Mouse (Mus musculus) G1E (cell line): ENCODE data around the gene Slc15a4. TPM values are rescaled to one million over a fixed set of nuclear protein-coding genes. Genes with fewer than 3 reads are reported as not detected.
A peak's percentile ranks its signal among the peaks of the same experiment; 100 is the strongest.

Experiments used
- ATAC-seq: 2 replicates; pipeline ENCODE4 v1.8.0; 2016; ENCODE audit warnings: mild to moderate bottlenecking; ENCODE audit not compliant: insufficient number of reproducible peaks, poor library complexity, low FRiP score, severe bottlenecking; ENCODE audit errors: extremely low read depth
- DNase-seq: peaks from one replicate; pipeline ENCODE4 v3.0.0; 2012; ENCODE audit warnings: low spot score
- H3K27me3 ChIP-seq: 2 replicates; pipeline ENCODE4 v1.6.1; 2012; ENCODE audit warnings: mild to moderate bottlenecking, low read length, inconsistent platforms; ENCODE audit not compliant: insufficient read depth
- H3K36me3 ChIP-seq: replicated peaks from 2 replicates; pipeline ENCODE3; 2012; ENCODE audit warnings: mild to moderate bottlenecking, inconsistent platforms
- H3K4me1 ChIP-seq: 2 replicates; pipeline ENCODE4 v1.6.1; 2012; ENCODE audit warnings: low read depth, low read length, inconsistent platforms, mixed read lengths; ENCODE audit not compliant: insufficient read depth
- H3K4me3 ChIP-seq: 2 replicates; pipeline ENCODE4 v1.5.1; 2012; ENCODE audit warnings: low read depth, mild to moderate bottlenecking, inconsistent platforms, low read length, moderate library complexity, mixed read lengths
- H3K9me3 ChIP-seq: replicated peaks from 2 replicates; pipeline ENCODE4 v1.6.1; 2012; ENCODE audit warnings: inconsistent platforms
- CTCF ChIP-seq: IDR thresholded peaks from 2 replicates; pipeline ENCODE4 v1.5.1; 2012; ENCODE audit warnings: low read depth, low read length, inconsistent platforms, mixed read lengths
- GATA1 ChIP-seq: IDR thresholded peaks from 2 replicates; pipeline ENCODE4 v1.6.1; 2012; ENCODE audit warnings: borderline replicate concordance, low read length, inconsistent platforms, mixed read lengths
- GATA2 ChIP-seq: IDR thresholded peaks from 2 replicates; pipeline ENCODE4 v1.6.1; 2012; ENCODE audit warnings: low read depth, low read length, inconsistent platforms, borderline replicate concordance
- POLR2AphosphoS5 ChIP-seq: IDR thresholded peaks from 2 replicates; pipeline ENCODE4 v1.6.1; 2012; ENCODE audit warnings: low read depth, low read length, inconsistent platforms; ENCODE audit not compliant: insufficient replicate concordance
- TAL1 ChIP-seq: conservative IDR thresholded peaks from 2 replicates; pipeline ENCODE4 v1.6.1; 2012; ENCODE audit warnings: low read depth, low read length, inconsistent platforms, mixed read lengths
- polyA plus RNA-seq: library from polyadenylated mRNA; stranded (reverse); fragments of >175 nt; gene quantifications from 2 replicates; pipeline ENCODE4 v1.2.3, GENCODE M21; 2012
- total RNA-seq, 2 experiments: library from RNA; stranded (forward) in 1 of 2; stranded (reverse) in 1 of 2; fragments of 200-1000 nt in 1 of 2; fragments of >200 nt in 1 of 2; fragmentation: Nextera tagmentation in 1 of 2; gene quantifications; 2 replicates each; pipeline ENCODE4 v1.2.3; 2014 to 2017

The Slc15a4 gene
- total and polyA plus RNA-seq, 3 experiments, result 10.2 to 41.3 (median 19.2) TPM

DNA sequence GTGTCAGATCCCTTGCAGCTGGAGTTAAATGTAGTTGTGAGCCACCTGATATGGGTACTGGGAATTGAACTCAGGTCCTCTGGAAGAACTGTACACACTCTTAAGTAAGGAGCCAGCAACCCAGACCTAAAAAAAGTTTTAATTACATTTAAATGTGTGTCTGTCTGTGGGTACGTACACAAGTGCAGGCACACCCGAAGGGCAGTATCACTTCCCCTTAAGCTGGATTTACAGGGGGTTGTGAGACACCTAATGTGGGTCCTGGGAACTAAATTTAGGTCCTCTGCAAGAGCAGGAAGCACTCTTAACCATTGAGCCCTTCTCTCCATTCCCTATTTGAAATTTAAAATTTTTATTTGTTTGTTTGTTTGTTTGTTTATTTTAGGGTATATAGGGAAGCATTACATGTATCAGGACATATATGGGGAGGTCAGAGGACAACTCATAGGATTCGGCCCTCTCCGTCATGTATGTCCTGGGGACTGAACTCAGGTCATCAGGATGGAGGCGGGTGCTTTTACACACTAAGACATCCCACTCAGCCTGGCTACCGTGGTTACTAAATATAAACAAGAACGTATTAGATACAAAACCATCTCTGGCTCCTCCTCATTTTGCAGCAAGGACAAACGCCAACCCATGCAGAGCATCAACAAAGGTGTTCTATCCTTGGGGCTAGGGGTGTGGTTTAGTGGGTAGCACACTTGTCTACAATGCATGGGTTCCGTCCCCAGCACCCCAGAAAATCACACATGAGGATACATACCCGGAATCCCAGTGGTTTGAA lies 8.1 kb downstream of the Slc15a4 start:
- Histone ChIP-seq H3K4me1 (no peaks in the 10 kb centered on the region), H3K4me3 (no peak overlapping the region), H3K27me3 (no peaks in the 10 kb centered on the region), H3K9me3 (peaks cover 12% of the 10 kb centered on the region), H3K36me3 (no peaks in the 10 kb centered on the region)
- DNase-seq (no peak), ATAC-seq (no peak)
- no peak for TF ChIP-seq GATA2
- no peak for TF ChIP-seq GATA1
- no peak for TF ChIP-seq CTCF
- TF ChIP-seq POLR2AphosphoS5, result no peak
- TF ChIP-seq TAL1, result no peak

DNA sequence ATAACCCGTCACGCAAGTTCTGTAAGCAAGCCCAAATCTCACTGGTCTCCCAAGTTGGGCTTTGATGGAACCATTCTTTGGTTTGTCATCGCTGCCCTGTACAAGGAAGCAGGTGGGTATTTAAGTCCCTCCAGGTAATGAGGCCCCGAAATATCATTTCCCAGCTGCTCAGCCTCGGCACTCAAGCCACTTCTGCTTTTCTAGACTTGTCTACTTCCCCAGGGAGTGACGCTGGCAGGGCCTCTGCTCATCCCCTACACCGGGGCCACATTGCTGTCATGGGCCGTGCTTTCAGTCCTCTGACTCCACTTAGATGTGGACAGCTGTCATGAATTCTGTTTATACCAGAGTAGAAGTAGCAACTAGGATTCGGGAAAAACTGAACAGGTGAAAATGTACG lies 11.6 kb downstream of the Slc15a4 start:
- Histone ChIP-seq H3K4me1 (peaks cover 5% of the 10 kb centered on the region), H3K4me3 (no peak overlapping the region), H3K9me3 (no peaks in the 10 kb centered on the region; the same call in 1 of the 2 replicates), H3K36me3 (peaks cover 2% of the 10 kb centered on the region), H3K27me3 (no peaks in the 10 kb centered on the region)
- TF ChIP-seq CTCF (no peak), GATA1 (no peak), GATA2 (no peak), POLR2AphosphoS5 (no peak), TAL1 (no peak)
- ATAC-seq (no peak), DNase-seq (no peak)

DNA sequence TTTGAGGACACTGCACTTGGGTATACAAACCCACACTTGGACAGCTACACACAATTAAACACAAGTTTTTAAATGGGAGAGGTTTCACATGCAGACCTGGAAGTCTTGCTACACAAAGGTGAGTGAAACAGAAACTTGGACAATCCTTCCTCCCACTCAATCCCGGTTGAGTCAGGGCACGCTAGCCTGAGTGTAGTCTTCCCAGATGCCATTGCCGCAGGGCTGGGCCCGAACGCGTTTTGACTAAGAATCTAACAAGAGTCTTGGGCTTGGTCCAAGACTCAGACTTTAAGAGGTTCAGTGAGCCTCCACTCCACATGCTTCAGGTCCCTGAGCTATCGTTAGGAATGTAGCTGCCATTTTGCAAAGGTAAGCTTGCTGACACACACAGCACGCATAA lies 12.3 kb downstream of the Slc15a4 start:
- Histone ChIP-seq H3K36me3 (peaks cover 9% of the 10 kb centered on the region), H3K9me3 (no peaks in the 10 kb centered on the region), H3K27me3 (no peaks in the 10 kb centered on the region), H3K4me1 (peaks cover 12% of the 10 kb centered on the region), H3K4me3 (no peak overlapping the region)
- no peak for ATAC-seq
- TF ChIP-seq POLR2AphosphoS5 (no peak), GATA2 (no peak), GATA1 (no peak), TAL1 (no peak), CTCF (no peak)
- DNase-seq, result no peak

GRCm38 (mm10) chr5:127618834-127619233 lies 13.9 kb downstream of the Slc15a4 start:
- Histone ChIP-seq H3K9me3 (no peaks in the 10 kb centered on the region), H3K36me3 (peaks cover 21% of the 10 kb centered on the region), H3K4me3 (no peak overlapping the region), H3K4me1 (peaks cover 27% of the 10 kb centered on the region), H3K27me3 (no peaks in the 10 kb centered on the region)
- no peak for DNase-seq
- no peak for TF ChIP-seq GATA2
- no peak for TF ChIP-seq CTCF
- TF ChIP-seq TAL1, result no peak
- TF ChIP-seq GATA1, result no peak
- no peak for TF ChIP-seq POLR2AphosphoS5
- ATAC-seq, result no peak

GRCm38 (mm10) chr5:127616884-127617635 lies 15.6 kb downstream of the Slc15a4 start:
- TF ChIP-seq GATA2 (no peak), CTCF (no peak)
- H3K4me3 ChIP-seq, result peak overlapping the region; percentile 97
- DNase-seq, result peak; percentile 98
- H3K36me3 ChIP-seq, result peaks cover 36% of the 10 kb centered on the region
- H3K27me3 ChIP-seq, result no peaks in the 10 kb centered on the region
- peaks cover 40% of the 10 kb centered on the region for H3K4me1 ChIP-seq
- ATAC-seq, result peak; percentile 96
- H3K9me3 ChIP-seq, result no peaks in the 10 kb centered on the region

DNA sequence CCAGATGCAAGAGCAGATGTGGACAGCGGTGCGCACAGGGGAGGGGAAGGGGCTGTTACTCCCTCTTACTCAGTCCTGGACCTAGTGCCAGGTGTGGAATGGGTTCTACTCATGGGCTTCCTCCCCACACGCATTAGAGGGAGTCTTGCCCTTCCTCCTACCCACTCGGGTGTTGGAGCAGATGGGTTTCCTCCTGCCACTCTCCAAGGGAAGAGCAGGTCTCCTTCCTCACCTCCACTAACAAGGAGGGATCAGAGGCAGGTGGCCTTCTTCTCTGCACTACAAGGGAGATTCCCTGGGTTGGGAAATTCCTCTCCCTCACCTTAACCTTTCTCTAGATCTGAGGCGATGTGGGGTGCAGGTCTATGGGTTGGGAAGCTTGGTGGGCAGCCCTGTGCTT lies 16.5 kb downstream of the Slc15a4 start:
- peaks cover 48% of the 10 kb centered on the region for H3K4me1 ChIP-seq
- ATAC-seq, result 0 out of 2 replicates have a peak, but pooled peaks have one; percentile 11
- DNase-seq, result no peak
- H3K36me3 ChIP-seq, result peaks cover 41% of the 10 kb centered on the region
- H3K27me3 ChIP-seq, result no peaks in the 10 kb centered on the region
- no peaks in the 10 kb centered on the region for H3K9me3 ChIP-seq
- H3K4me3 ChIP-seq, result peak overlapping the region; percentile 97
- TF ChIP-seq POLR2AphosphoS5, result no peak
- TF ChIP-seq GATA1, result no peak
- no peak for TF ChIP-seq GATA2
- no peak for TF ChIP-seq CTCF
- TF ChIP-seq TAL1, result no peak
